Mouse (Mus musculus): ENCODE measurements around the gene Cnot2.

The Cnot2 gene

DNA sequence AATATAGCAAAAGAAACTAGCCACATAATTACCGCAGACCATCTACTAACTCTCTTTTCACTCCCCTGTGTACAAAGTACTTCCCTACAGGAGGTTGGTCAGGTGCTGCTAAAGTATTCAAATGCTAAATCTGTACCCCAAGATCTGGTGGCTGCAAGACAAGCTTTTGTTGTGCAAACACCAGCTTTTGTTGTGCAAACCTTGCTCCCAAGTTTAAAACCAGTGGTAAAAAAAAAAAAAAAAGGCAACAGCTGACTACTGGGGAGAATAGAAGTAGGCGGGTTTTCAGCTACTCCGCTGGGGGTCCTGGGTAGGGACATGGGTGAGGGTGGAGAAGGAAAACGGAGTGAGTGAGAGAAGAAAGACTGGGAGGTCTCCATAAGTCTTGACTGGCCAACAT, 19.1 kb downstream of the Cnot2 start:
- DNase-seq: no peak

DNA sequence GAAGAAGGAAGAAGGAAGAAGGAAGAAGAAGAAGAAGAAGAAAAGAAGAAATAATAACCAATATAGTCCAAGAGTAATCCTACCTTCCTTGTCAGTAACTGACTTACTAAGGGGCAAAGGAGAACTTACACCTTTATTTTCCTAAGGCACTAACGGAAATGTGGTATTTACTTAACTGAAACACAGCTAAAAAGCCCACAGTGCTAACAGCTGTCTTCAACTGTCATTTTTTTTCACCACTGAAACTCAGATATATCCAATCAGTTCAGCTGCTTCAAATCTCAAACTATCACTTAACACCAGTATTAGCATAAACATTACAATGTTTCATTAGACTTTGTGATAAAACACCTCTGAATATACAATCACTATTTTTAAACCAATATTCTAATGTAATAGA, 22.1 kb downstream of the Cnot2 start:
- DNase-seq: no peak

DNA sequence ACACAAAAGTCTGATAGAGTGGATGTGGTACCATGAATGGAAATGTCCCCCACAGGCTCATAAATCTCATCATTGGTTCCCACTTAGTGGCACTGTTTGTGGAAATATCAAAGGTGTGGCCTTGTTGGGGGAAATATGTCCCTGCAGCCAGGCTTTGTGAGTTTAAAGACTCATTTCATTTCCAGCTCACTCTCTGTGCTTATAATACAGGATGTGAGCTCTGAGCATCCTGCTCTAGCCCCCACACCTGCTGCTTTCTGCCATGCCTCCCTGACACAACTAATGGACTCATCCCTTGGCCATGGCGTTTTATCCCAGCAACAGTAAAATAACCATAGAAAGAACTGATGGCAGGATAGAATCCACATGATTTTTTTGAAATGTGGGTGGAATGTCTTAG, 24.1 kb downstream of the Cnot2 start:
- DNase-seq: no peak

DNA sequence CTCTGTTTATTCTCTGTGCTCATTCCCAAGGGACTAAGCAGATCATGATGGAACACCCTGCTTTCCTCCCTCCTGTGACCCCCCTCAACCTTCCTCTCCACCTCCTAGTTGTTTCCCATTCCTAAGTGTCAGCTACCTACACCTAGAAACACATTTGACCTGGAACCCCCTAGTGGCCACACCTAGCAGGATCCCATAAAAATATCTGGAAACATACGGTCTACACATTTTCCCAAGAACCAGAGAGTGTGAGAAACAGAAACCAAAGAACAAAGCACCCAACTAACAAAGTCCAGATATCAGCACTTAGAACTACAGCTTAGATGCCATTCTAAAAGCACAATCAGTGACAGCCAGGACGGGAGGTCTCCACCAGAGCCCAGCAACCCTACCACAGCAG, 26.9 kb downstream of the Cnot2 start:
- DNase-seq: no peak

DNA sequence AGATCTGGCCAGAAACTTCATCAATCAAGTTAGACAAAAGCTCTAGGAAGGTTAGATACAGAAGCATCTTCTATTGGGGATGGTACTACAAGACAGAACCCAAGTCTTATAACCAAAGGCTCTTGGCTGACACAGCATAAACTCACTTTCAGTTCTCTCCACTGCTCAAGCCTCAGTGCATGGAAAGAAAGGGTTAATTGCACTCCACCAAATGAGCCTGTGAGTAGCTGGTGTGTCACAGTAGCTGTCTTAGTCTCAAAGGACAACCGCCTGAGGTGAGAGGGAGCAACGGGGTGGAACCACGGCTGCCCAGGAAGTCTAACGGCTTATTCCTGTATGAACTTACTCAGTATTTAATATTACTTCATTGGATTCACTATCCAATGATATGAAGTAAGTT, 33.4 kb downstream of the Cnot2 start:
- DNase-seq: no peak

DNA sequence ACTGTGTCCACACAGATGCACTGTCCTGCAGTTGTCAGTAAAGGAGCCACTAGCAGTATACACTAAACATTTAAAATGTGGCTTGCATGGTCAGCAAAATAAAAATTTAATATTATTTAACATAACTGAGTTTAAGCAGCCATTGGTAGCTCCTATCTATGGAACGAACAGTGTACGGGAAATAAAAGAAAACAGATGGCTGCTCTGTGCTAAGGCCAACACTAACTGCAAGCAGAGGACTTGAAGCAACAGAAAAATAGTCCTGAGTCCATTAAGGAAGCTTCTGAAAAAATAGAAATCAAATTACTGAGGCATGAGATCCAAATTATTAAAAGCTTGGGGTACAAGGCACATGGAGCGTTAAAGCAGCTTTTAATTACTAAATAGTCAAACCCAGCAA, 35.1 kb downstream of the Cnot2 start:
- DNase-seq: no peak

DNA sequence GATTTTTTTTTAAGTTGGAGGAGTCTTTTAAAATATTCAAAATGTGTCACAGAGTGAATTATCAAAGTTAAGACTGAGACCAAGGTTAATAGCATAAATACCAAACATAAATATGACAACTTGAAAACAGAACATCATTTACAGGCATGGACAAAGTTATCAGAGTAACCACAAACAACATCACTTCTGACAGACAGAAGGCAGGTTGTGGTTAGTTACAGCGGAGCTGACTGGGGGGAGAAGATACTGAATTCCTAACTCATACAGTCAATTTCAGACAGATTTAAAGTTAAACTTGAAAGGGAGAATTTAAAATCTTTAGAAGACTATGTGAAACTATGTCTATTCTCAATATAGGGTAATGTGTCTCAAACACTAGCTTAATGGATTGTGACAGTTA, 38.2 kb downstream of the Cnot2 start:
- DNase-seq: no peak

DNA sequence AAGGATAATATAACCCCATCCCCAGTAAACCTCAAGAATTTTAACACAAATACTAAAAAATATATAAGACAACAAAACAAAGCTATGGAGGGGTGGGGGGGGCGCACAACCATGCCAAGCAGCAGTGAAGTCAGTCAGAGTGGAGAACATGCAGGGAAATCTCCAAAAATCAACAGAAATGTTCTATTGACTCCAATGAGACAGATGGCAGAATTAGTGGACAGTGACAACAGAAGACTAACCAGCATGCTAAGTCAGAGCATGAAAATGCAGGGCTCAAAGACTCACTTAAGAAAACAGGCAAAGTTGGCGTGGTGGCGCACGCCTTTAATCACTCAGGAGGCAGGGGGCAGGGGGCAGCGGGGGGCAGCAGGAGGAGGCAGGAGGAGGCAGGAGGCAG, 40.6 kb downstream of the Cnot2 start:
- no peak for DNase-seq

DNA sequence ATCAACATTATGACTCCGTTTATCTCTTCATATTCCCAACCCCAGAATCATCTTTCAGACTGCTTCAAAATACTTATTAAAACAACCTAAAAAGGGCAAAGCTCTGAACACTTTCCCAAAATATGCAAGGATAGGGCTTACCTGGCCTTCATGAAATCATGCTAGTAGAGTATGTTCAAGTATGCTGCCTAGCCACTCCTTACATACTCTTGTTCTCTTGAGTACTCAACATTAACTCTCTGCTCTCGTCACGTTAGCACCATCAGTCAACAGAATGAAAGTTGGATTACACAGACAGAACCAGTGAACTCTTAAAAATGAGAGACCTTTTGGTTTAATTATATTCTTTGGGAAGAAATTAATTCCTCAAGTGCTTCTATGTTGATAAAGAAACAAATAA, 43.8 kb downstream of the Cnot2 start:
- DNase-seq: no peak

DNA sequence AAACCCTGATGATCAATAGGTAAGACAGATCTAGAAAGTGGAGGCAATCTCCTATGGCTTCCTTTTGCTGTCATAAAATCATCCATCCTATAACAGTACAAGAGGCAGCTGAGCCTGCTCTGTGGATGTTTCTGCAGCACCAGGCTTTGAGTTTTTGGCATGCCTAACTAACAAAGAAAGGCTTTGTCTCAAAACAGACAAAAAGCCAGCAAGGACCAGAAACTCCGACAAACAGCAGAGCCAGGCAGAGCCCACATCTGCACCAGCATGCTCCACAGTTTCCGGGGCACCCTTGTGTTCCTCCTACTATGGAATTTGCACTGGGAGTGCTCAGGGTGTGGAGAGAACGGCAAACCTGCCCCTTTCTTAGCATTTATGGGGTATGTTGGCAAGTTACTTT, 47.0 kb downstream of the Cnot2 start:
- DNase-seq: no peak

DNA sequence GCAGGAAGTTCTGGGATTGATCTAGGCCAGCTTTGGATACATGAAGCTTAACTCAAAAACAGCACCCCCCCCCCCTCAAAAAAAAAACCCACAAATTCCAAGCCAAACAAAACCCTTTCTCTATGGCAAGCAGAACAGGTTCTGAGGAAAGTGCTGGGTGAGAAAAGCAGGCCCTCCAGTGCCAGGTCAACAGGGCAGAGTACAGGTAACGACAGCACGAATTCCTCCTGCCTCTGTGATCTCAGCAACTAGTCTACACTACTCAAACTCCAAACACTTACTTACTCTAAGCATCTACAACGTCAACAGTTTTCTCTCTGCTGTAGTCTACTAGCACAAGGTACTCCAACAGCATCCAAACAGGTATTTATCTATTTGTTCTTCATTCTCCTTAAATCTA, 48.8 kb downstream of the Cnot2 start:
- DNase-seq: no peak

DNA sequence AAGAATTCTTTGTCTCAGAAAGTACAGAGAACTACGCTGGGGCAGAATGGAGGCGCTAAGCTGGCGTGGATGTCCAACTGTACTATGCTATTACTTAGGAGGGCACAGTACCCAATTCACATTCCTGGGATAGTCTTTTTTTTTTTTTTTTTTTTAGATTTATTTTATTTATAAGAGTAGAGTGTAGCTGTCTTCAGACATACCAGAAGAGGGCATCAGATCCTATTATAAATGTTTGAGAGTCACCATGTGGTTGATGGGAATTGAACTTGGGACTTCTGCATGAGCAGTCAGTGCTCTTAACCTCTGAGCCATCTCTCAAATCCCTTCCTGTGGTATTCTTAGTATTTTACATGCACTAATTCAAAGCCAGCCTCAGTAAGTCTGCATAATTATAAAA, 50.2 kb downstream of the Cnot2 start:
- no peak for DNase-seq

DNA sequence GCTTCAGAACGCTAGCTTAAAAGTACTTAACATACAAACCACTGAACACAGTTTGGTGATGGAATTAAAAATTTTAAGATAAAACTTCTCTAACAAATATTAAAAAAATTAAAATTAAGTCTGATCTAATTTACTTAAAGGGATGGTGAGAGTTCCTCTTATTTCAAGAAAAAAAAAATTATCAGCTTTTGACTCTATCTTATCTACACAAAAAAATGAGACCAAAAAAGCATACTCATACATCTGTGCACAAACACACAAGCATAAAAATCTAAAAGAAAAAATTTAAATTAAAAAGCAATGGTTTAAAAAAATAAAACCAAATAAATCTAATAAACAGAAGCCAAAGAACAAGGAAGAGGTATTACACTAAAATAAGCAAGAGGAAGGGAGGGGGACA, 61.7 kb downstream of the Cnot2 start:
- DNase-seq: no peak

DNA sequence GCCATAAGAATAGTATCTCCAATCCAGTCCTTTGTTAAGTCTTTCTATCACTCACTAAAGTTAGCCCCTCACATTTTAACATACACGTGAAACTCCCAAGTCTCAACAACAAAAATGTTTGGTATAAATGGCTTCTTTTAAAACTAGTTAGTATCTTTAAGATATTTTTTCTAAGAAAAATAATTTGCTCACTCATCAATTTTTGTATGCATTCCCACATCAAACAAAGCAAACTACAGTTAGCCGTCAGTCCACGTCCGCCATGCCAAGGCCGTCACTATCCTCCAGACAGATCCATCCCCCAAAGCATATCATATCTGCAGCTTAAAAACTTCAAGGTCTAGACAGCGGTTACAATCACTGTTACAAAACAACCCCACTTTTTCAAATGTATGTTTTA, 65.7 kb downstream of the Cnot2 start:
- DNase-seq: no peak

DNA sequence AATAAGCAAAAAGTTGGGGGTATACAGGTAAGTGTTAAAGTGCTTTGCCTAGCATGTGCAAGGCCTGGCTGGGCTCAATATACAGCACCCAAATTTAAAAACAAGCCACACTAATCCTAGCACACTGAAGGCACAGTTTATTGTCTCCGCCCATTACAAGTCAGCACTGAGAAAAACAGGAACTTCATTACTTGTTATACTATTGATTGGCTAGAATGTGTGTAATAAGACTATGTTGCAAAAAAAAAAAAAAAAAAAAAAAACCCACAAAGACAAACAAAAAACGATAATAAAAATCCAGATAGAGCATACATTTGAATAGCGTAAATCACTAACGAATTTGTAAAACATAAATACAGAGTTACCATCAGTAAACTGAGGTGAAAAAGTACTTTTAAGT, 66.2 kb downstream of the Cnot2 start:
- DNase-seq: no peak

DNA sequence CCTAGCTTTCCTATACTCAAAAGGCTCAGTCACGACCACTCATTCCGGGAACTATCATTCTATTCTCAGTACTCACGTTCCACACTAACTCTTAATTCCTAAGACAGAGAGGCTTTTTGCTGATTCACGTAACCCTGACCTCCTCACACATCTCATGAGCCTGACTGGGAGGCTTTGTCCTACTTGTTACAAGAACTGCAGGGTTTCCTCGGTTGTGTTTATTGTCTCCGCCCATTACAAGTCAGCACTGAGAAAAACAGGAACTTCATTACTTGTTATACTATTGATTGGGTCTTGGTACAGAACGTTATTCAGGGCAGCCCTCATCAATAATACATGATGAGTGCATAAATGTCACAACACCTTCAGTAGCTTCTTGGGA, 68.1 kb downstream of the Cnot2 start:
- no peak for DNase-seq

DNA sequence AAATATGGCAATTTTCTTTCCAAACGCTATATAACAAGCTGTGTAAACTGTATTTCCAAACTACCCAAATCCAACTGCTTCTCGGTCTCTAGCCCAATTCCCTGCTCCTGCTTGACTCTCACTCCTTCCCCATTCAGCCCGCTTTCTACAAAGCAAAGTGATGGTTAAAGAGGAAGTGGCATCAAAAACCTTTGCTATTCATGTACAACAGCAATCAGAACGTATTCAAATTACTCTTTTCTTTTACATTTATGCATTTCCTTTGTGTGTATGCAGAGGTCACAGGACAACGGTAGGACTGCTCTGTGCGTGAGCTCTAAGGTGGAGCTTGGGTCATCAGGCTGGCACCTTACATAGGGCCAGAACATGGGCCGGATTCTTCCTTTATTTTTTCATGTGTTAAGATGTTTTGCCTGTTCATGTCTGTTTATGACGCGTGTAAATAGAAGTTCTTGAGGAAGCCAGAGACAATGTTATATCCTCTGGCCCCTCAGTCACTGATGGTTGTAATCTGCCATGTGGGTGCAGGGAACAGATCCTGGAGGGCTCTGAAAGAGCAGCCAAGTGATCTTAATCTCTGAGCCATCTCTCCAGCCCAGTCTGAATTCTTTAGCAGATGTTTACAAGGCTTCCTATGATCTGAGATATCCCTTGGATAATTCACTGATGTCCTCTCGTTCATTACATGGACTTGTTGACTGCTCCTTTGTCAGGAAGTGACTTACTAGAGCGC, 68.6 kb downstream of the Cnot2 start:
- DNase-seq: no peak

DNA sequence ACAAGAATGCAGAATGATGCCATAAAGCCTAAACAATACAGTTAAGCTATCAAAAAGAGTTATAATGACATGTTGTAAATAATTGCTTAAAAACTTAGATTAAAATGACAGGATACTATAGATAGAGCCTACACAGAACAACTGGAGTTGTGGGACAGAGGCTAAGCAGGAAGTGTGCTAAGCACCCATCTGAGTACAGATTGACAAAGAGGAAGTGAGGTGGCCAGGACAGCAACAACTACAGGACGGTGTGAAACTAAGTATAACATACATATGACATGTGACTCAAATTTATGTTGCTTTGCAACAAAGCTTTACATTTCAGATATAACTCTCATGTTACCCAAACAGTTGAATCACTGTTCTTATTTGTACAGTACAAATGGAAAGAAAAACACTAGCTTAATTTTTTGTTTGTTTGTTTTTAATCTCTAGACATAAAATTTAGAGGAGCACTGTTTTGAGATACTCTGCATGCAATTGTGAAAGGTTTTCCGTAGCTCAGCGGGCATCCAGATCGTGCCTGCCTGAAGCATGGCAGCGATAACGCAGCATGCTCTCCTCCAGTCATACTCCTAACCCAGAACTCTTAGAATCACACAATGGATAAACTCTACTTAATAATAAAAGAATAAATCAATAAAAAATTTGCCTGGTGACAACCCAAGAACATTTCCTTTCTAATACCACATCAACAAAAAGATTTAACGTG, 75.9 kb downstream of the Cnot2 start:
- no peak for DNase-seq

DNA sequence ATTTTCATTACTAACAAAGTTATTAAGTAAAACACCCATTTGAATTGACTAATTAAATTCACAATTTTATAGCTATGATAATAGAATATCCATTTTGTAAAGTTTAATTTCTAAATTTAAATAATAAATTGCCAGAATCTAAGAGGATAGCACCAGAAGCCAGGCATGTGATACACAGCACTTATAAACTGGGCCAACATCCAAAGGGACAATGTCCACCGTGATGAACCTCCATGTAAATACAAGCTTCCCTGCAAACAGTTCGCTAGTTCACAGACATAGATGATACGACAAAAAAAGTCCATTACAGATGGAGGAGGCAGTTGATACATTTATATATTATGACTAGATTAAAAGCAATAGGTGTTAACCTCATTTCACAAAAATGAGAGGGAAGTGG, 88.5 kb downstream of the Cnot2 start:
- no peak for DNase-seq

DNA sequence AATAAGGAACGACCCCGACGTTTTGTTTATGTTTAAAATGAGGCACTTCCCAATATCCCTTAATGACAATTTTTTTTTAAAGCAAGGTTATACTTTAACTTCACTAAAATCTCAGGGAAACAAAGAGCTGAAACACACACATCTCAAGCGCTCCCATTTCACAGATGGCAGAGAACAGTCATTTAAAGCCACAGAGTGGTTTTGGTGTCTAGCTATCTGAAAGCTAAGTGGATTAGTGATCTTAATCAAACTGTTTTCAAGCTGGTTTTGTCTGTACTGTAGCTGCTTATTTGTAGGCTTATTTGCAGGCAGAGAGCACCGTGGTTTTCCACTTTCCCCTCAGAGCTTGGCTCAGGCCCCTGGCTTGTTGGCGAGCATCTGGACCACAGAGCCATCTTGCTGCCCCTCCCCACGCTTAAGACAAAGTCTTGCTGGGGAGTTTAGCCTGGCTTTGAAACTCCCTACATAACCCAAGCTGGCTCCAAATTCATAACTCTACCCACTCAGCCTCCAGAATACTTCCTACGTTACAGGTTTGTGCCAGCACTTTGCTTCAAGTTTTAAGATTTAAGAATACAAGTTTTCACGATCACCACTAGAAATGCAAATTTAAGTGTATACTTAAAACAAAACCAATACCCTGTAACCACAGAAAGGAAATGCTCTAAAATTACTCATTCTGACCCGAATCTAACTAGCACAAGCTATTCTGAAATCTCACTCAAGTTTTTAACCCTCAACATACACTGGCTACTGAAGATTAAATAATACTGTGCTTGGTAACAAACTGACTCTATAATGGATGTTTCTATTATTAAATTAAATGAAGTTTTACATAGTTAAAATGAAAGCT, 94.2 kb downstream of the Cnot2 start:
- peak; percentile 35 for DNase-seq

DNA sequence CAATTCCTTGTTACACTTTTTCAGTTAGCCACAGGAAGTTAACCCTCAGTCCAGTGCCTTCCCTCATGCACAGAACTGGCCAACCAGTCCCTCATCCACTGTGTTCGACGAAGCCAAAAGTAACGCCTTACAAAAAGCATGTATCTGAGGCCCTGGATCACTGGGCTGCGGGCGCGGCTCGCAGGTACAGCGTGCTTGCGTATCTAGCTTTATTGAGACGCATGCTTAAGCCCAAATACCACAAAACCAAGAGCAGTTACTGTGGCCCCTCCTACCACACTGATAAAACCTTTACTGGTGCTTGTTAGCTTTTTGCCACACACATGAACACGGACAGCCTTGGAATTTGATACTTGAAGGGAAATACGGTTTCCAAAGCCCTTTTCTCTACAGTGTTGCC, 99.4 kb downstream of the Cnot2 start:
- DNase-seq: no peak

DNA sequence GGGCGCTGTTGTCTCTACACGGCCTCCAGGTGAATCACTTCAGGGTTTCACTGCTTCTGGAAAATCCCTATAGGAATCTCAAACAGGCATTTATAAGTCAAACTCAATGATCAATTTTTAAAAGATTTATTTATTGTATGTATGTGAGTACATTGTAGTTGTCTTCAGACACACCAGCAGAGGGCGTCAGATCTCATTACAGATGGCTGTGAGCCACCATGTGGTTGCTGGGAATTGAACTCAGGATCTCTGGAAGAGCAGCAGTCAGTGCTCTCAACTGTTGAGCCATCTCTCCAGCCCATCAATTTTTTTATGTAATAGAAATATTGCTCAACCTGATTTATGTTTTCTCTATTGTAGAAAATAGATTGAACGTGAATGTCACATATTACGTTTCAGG, 100.3 kb downstream of the Cnot2 start:
- no peak for DNase-seq

DNA sequence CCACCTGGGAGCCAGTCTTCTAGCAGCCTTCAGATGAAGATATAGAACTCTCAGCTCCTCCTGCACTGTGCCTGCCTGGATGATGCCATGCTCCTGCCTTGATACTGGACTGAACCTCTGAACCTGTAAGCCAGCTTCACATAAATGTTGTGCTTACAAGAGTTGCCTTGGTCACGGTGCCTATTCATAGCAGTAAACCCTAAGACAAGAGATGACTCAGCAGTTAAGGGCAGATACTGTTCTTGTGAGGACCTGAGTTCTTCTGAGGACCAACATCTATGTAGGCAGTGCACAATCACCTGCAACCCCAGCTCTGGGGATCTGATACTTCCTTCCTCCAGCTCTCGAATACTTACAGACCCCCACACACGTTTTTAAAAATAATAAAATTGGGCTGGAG, 104.8 kb downstream of the Cnot2 start:
- DNase-seq: no peak

DNA sequence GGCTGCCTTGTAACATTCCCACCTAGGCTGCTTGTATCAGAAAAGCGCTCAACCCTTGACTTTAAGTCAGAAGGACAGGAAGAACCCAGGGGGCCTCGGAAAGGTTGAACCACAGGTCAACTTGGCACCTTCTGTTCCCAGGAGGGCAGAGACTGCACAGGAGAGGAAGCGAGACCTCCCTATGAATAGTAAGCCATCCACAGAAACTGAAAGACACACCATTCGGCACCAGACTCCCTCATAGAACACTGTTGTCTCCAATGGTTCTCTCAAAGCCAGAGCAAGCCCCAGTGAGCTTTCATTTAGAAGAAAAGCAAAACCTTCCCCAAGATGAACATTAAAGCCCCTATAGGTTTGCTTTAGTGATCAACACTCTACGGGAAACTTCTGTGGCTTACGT, 105.6 kb downstream of the Cnot2 start:
- DNase-seq: no peak
